Mouse (Mus musculus) macrophage (primary cell): ENCODE measurements around the gene Tlx2. TPM values are rescaled to one million over a fixed set of nuclear protein-coding genes. Genes with fewer than 3 reads are reported as not detected.

Source experiments
- H3K27ac ChIP-seq: fragments of 350-480 bp; formaldehyde crosslinking; 2 replicates; pipeline ENCODE4 v1.9.0; 2021
- H3K36me3 ChIP-seq: fragments of 350-480 bp; formaldehyde crosslinking; 2 replicates; pipeline ENCODE4 v1.9.0; 2021; ENCODE audit errors: inconsistent target
- H3K4me3 ChIP-seq: fragments of 350-480 bp; formaldehyde crosslinking; 2 replicates; pipeline ENCODE4 v1.9.0; 2021; ENCODE audit errors: inconsistent target
- H3K79me2 ChIP-seq: fragments of 350-480 bp; formaldehyde crosslinking; 2 replicates; pipeline ENCODE4 v1.9.0; 2021; ENCODE audit errors: inconsistent target
- WGBS: methylation state at CpG from one replicate; pipeline ENCODE4 v1.1.7; 2026; ENCODE audit warnings: inconsistent platforms; ENCODE audit not compliant: missing documents; 5-methylcytosine and 5-hydroxymethylcytosine counted together
- polyA plus RNA-seq: library from polyadenylated mRNA; stranded (reverse); fragments of 250-400 nt; gene quantifications from 3 replicates; pipeline ENCODE4 v1.2.4, GENCODE M21; 2018; ENCODE audit warnings: inconsistent platforms

Gene Tlx2
- polyA plus RNA-seq, 1 experiment from 2014 or later = not detected

DNA sequence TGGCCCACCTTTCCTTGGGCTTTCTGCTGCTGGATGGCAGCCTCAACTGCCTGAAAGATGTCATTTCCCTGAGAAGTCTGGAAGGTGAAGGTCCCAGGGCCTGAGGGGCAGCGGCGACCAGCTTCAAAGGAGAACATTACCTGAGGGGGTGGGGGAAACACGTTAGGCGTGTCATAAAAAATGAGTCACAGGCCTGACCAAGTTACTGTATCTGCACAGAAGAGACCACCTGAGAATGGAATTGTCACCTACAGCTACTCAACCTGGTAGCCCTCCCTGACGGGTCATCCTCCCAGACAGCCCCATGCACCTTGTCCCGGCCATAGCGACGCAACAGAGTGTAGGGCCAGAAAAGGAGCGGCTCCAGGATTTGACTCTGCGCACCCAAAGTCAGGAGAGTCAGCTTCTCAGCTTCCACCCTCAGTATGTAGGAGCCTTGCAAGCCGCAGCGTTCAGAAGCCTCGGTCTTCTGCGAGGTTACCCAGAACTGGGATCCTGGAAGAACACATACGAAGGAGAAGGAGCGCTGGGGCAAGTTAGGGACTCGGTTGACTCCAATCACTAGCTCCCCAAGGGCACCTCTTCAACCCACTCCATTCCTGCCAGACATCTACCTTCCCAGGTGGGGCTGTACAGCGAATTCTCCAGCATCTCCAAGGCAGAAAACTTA lies 38.0 kb downstream of the Tlx2 start:
- Histone ChIP-seq H3K27ac (peak overlapping the region; percentile 95), H3K36me3 (peaks cover 24% of the 10 kb centered on the region; the same call in 1 of the 2 replicates), H3K4me3 (peak overlapping the region; percentile 99), H3K79me2 (peaks cover 25% of the 10 kb centered on the region)
- 78% methylated on average over 16 of the region's 18 CpGs for WGBS

DNA sequence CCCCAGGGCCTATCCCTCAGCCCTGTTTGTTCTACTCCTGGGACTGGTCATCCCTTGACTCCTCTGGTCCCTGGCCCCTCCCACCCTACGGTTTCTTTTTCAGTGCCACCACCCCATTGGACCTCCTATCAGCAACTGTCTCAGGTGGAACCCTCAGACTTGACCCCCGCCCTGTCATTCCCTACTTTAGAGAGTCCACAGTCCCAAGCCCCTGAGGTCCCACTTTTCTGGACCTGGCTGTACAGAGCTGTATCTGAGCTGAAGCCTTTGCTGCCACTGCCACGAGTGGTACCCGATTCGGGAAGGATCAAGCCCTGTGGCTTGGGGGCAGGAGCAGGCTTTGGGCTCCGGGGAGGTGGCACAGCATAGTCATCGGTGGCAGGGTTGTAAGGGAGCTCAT lies 39.0 kb downstream of the Tlx2 start:
- H3K27ac ChIP-seq = no peak overlapping the region
- H3K36me3 ChIP-seq = peaks cover 24% of the 10 kb centered on the region; the same call in 1 of the 2 replicates
- H3K4me3 ChIP-seq = no peak overlapping the region
- peaks cover 25% of the 10 kb centered on the region for H3K79me2 ChIP-seq
- WGBS = 91% methylated on average over 7 of the region's 7 CpGs

DNA sequence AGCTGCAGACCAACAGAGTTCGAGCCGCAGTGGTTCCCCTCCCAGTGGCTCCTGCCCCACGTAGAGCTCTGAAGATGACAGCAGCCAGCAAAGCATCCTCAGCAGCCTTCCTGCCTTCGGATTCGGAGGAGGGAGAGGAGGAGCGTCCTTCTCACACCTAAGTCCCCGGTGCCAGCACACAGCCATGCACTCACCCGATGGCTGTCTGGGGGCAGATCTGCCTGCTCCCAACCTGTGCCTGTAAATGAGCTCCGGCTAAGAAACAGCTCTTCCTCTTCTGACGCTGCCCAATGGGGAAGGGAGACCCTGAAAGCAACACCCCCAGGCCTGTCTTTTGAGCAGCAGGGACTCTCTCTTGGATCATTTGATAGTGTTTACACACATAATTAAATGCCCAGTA lies 40.3 kb downstream of the Tlx2 start:
- Histone ChIP-seq H3K79me2 (peaks cover 25% of the 10 kb centered on the region), H3K36me3 (peaks cover 24% of the 10 kb centered on the region; the same call in 1 of the 2 replicates), H3K4me3 (no peak overlapping the region), H3K27ac (no peak overlapping the region)
- 90% methylated on average over 10 of the region's 10 CpGs for WGBS

DNA sequence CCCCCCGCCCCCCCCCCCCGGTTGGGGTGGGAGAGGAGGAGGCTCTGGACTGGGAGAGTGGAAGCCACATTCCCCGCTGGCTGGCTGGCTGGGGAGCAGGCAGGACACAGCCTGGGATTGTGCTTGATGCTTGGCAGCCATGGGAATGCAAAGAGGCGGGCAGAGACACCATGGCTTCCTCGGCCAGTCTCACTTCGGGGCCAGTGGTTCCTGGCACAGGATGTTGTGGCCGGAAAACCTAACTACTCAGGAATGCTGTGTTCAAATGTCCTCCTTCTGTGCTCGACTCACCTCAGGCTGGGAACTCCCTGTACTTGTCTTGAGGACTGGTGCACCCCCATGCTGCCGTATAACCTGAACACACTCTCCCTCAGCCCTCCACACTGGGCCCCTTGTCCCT lies 42.4 kb downstream of the Tlx2 start:
- H3K36me3 ChIP-seq = peaks cover 24% of the 10 kb centered on the region; the same call in 1 of the 2 replicates
- no peak overlapping the region for H3K27ac ChIP-seq
- H3K79me2 ChIP-seq = peaks cover 19% of the 10 kb centered on the region
- H3K4me3 ChIP-seq = no peak overlapping the region
- WGBS = 55% methylated on average over 7 of the region's 9 CpGs

DNA sequence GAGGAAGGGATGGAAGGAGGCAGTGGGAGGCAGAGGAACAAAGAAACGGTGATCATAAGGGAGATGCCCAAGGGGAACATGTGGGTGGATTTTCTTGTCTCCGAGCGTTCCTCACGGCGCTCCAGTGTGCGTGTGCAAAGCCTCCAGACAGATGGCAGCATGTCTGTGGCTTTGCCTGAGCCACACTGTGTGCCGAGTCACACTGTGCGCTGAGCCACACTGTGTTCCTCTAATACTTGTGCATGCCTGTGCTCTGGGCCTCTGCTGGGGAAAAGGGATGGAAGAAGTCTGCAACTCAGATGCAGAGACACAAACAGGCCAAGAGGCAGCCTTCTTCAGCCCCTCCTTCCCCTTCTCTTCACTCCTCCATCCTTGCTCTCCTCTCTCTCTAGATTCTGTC lies 42.8 kb downstream of the Tlx2 start:
- Histone ChIP-seq H3K36me3 (peaks cover 24% of the 10 kb centered on the region; the same call in 1 of the 2 replicates), H3K79me2 (peaks cover 15% of the 10 kb centered on the region), H3K4me3 (no peak overlapping the region), H3K27ac (no peak overlapping the region)
- WGBS = 67% methylated on average over 8 of the region's 8 CpGs

DNA sequence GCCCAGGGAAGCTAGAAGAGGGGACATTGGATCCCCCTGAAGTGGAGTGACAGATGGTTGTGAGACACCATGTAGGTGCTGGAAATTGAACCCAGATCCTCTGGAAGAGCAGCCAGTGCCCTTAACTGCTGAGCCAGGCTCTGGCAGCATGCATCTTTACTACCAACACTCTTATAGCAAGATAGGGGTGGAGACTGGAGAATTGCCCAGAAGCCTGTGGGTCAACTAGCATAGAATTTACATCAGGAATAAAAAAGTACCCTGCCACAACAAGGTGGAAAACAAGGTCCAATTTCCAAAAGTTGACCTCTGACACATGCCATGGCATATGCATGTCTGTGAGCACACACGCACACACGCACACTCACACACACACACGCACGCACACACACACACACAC lies 44.9 kb downstream of the Tlx2 start:
- H3K4me3 ChIP-seq = no peak overlapping the region
- H3K79me2 ChIP-seq = no peaks in the 10 kb centered on the region
- no peak overlapping the region for H3K27ac ChIP-seq
- H3K36me3 ChIP-seq = peaks cover 5% of the 10 kb centered on the region; the same call in 1 of the 2 replicates
- no CpG with 5 or more reads among the region's 4 CpGs for WGBS

DNA sequence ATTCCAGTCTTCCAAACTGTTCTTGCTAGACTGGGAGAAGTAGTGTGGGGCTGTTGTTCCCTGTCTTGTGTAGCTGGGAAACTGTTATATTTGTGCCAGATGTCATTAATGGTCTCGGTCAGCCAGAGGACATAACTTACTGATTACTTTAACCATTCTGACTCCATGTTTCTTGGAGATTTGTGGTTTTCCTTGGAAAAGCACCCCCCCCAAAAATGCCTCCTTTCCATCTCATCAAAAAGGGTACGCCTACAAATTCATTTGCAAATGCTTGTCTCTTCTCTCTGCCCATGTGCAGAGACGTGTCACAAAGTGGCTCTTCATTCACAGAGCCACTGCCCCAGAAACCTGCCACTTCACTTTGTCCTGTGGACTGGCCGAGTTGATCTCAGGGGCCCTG lies 45.7 kb downstream of the Tlx2 start:
- Histone ChIP-seq H3K4me3 (no peak overlapping the region), H3K79me2 (no peaks in the 10 kb centered on the region), H3K36me3 (no peaks in the 10 kb centered on the region), H3K27ac (no peak overlapping the region)
- 62% methylated on average over 4 of the region's 4 CpGs for WGBS

DNA sequence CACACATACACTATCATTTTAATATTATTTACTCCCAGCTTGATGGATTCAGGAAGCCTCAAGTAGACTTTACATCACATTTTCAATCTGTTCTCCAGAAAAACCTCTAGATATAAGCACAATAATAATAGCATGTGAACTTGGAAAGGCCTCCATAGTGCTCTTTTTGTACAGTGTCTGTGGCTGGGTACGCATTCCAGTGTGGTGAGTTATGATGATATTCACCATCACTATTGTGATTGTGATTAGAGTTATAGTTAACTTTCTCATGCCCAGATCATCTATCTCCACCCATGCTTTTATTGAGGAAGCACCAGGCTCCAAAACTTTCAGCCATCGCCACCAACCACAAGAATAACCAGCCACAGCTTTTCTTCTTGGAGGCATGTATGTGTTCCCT lies 46.3 kb downstream of the Tlx2 start:
- no peaks in the 10 kb centered on the region for H3K36me3 ChIP-seq
- no peak overlapping the region for H3K4me3 ChIP-seq
- WGBS = 89% methylated on average over 2 of the region's 2 CpGs
- H3K79me2 ChIP-seq = no peaks in the 10 kb centered on the region
- H3K27ac ChIP-seq = no peak overlapping the region

DNA sequence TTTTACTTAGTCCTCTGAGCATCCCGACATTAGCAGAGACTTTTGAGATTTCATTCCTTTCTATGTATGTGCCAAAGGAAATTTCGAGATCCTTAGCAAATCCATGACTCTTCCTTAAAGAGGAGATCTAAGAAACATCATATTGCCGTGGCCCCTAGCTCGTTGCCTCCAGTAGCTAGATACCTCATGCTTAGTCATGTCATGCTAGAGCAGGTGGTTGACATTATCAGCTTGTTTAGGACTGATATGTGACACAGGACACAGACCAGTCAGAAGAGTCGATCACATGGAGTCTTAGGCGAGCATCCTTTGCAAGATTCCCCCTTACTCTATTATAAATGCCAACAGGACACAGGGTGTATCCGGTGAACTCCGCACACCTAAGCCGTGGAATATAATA lies 47.1 kb downstream of the Tlx2 start:
- Histone ChIP-seq H3K79me2 (no peaks in the 10 kb centered on the region), H3K27ac (no peak overlapping the region), H3K4me3 (no peak overlapping the region), H3K36me3 (no peaks in the 10 kb centered on the region)
- WGBS = 96% methylated on average over 9 of the region's 9 CpGs

DNA sequence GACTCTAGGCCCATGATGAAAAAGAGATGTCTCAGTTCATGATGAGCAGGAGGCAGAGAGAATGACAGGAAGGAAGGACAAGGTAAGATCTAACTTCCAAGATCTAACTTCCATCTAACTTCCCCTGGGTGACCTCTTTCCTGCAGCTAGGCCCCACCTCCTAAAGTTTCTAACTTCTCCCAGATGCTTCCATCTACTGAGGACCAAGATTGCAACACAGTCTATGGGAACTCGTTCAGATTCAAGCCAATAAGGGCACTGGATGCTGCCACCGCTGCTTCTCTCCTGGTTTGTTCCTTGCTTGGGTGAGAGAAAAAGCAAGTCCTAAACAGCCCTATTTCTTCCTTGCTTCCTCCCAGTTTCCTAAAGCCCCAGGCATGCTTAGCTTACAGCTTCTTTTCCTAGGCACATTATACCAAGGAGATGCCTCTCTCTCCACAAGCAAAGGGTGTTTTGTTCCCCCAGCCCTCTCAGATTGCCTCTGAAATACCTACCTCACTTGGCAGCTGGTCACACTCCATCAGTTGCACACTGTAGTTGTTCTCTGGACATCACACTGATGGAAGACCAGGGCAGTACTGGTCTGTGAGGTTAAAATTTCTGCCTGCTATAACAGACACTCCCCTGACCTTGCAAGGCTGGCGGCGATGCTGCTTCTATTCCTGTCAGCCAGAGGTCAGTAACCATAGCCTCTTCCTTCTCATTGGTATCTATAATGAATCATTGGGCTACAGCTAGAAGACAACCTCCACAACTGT lies 49.1 kb downstream of the Tlx2 start:
- no peak overlapping the region for H3K27ac ChIP-seq
- H3K36me3 ChIP-seq = no peaks in the 10 kb centered on the region
- H3K4me3 ChIP-seq = no peak overlapping the region
- 66% methylated on average over 4 of the region's 4 CpGs for WGBS
- no peaks in the 10 kb centered on the region for H3K79me2 ChIP-seq

DNA sequence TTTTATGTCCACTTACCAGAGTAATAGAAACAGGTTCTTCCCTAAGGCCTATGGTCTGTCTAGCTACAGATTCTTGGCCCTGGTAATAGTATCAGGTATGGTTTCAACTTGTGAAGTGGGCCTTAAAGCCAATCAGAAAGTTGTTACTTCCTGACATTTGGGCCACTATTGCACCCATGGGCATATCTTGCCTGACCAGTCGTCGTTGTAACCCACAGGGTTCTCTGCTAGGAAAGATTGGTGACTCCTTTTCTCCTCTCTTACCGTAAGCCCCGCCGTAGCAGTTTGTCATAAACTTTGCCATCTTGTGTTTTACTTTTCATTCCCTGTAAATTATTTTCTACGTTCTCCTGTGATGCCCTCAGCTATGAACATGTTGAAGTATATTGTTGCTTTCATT lies 50.0 kb downstream of the Tlx2 start:
- Histone ChIP-seq H3K79me2 (no peaks in the 10 kb centered on the region), H3K27ac (no peak overlapping the region), H3K4me3 (no peak overlapping the region), H3K36me3 (no peaks in the 10 kb centered on the region)
- WGBS = 87% methylated on average over 6 of the region's 6 CpGs

DNA sequence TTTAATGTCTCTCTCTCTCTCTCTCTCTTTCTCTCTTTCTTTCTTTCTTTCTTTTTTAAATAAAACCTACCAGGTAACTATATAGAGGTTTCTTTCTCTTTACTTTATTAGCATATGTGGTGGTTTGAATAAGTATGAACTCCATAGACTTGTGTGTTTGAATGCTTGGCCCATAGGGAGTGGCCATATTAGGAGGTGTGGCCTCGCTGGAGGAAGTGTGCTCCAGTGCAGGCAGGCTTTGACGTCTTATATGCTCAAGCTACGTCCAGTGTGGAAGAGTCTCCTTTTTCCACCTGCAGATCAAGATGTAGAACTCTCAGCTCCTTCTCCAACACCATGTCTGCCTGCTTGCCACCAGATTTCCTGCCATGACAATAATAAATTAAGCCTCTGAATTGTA lies 51.0 kb downstream of the Tlx2 start:
- H3K27ac ChIP-seq = no peak overlapping the region
- H3K36me3 ChIP-seq = no peaks in the 10 kb centered on the region
- 90% methylated on average over 3 of the region's 3 CpGs for WGBS
- H3K79me2 ChIP-seq = no peaks in the 10 kb centered on the region
- no peak overlapping the region for H3K4me3 ChIP-seq

Other genes starting within 250 kb of the Tlx2 start
- not detected in 3 replicates for gene Sema4f, start 130.5 kb downstream of the Tlx2 start, polyA plus RNA-seq
- 1.2 to 2.1 TPM (median 1.8 TPM) in 3 replicates for gene M1ap, start 123.4 kb downstream of the Tlx2 start, polyA plus RNA-seq
- 30.0 to 70.8 TPM (median 64.9 TPM) in 3 replicates for gene Dok1, start 36.8 kb downstream of the Tlx2 start, polyA plus RNA-seq
- gene Loxl3, start 36.1 kb downstream of the Tlx2 start, polyA plus RNA-seq = 6.0 to 8.2 TPM (median 7.6 TPM) in 3 replicates
- gene Aup1, start 15.8 kb downstream of the Tlx2 start, polyA plus RNA-seq = 192 to 272 TPM (median 246 TPM) in 3 replicates
- 33.7 to 84.6 TPM (median 58.6 TPM) in 3 replicates for gene Htra2, start 15.0 kb downstream of the Tlx2 start, polyA plus RNA-seq
- 0.23 to 0.54 TPM (median 0.51 TPM) in 3 replicates for gene Dqx1, start 12.4 kb downstream of the Tlx2 start, polyA plus RNA-seq
- gene Pcgf1, start 7.6 kb upstream of the Tlx2 start, polyA plus RNA-seq = 9.8 to 13.6 TPM (median 11.0 TPM) in 3 replicates
- 0.40 to 1.3 TPM (median 0.66 TPM) in 3 replicates for gene Lbx2, start 16.1 kb upstream of the Tlx2 start, polyA plus RNA-seq
- 0.99 to 3.0 TPM (median 1.5 TPM) in 3 replicates for gene Ccdc142, start 31.3 kb upstream of the Tlx2 start, polyA plus RNA-seq
- 1.6 to 3.7 TPM (median 2.8 TPM) in 3 replicates for gene Gm42688, start 31.3 kb upstream of the Tlx2 start, polyA plus RNA-seq
- 18.3 to 47.9 TPM (median 27.0 TPM) in 3 replicates for gene Mrpl53, start 38.7 kb upstream of the Tlx2 start, polyA plus RNA-seq
- gene Mogs, start 45.2 kb upstream of the Tlx2 start, polyA plus RNA-seq = 8.4 to 31.8 TPM (median 16.2 TPM) in 3 replicates
- 13.1 to 20.6 TPM (median 14.1 TPM) in 3 replicates for gene Wbp1, start 51.3 kb upstream of the Tlx2 start, polyA plus RNA-seq
- 16.6 to 24.5 TPM (median 22.9 TPM) in 3 replicates for gene Ino80b, start 55.1 kb upstream of the Tlx2 start, polyA plus RNA-seq
- gene Rtkn, start 65.2 kb upstream of the Tlx2 start, polyA plus RNA-seq = 1.3 to 2.1 TPM (median 1.4 TPM) in 3 replicates
- gene Wdr54, start 86.1 kb upstream of the Tlx2 start, polyA plus RNA-seq = 0.30 to 1.1 TPM (median 0.42 TPM) in 3 replicates
- gene 1700003E16Rik, start 86.1 kb upstream of the Tlx2 start, polyA plus RNA-seq = 0.19 TPM in 1 of 3 replicates, not detected in the others
- gene Dctn1, start 95.6 kb upstream of the Tlx2 start, polyA plus RNA-seq = 61.5 to 68.3 TPM (median 66.2 TPM) in 3 replicates
- not detected in 3 replicates for gene Slc4a5, start 149.5 kb upstream of the Tlx2 start, polyA plus RNA-seq